Mouse (Mus musculus): ENCODE data around the gene Hspb11.

- TF ChIP-seq POLR2A (IDR thresholded peaks at IDR 0.05; ENCODE audit: borderline replicate concordance, insufficient read depth, low read length) = no peak
- TF ChIP-seq CTCF (IDR thresholded peaks at IDR 0.05; ENCODE audit: borderline replicate concordance, insufficient read depth, low read depth, low read length) = no peak
These were observed 49.4 kb downstream of the Hspb11 start for GRCm38 (mm10) chr4:107302832-107303231.

Measured in cerebellum, adult 2 months (tissue).